Mouse (Mus musculus): Measurements from ENCODE around the gene Ubl4b. TPM values are rescaled to one million over a fixed set of nuclear protein-coding genes. Genes with fewer than 3 reads are reported as not detected.

The Ubl4b gene
- not detected in 2 replicates for polyA plus RNA-seq (2015; fragmentation: Nextera tagmentation; extraction: Ambion mirVana)

GRCm38 (mm10) chr3:107554842-107555241 is at the start of gene Ubl4b:
Gene Ubl4b (minus strand): TSS chr3:107555073.
- Histone ChIP-seq H3K36me3 (no peaks in the 10 kb centered on the region), H3K4me2 (no peak within 1 kb of the TSS), H3K4me3 (no peak within 1 kb of the TSS), H3K4me1 (no peaks in the 10 kb centered on the region), H3K9ac (no peak within 1 kb of the TSS), H3K27ac (no peak within 1 kb of the TSS), H3K9me3 (no peaks in the 10 kb centered on the region), H3K27me3 (peaks cover 2% of the 10 kb centered on the region; the same call in 1 of the 2 replicates)
- 83% methylated on average over 2 of the region's 2 CpGs for WGBS
- no peak for ATAC-seq (ENCODE audit: borderline replicate concordance, extremely low read depth, low FRiP score, low TSS enrichment)

- H3K27ac ChIP-seq = no peak overlapping the region
- H3K4me2 ChIP-seq = no peak overlapping the region
- H3K9ac ChIP-seq = no peak overlapping the region
- no peak for ATAC-seq (ENCODE audit: borderline replicate concordance, extremely low read depth, low FRiP score, low TSS enrichment)
- peaks cover 93% of the 10 kb centered on the region for H3K27me3 ChIP-seq
- 36% methylated on average over 6 of the region's 6 CpGs for WGBS
- H3K36me3 ChIP-seq = no peaks in the 10 kb centered on the region
- H3K9me3 ChIP-seq = no peaks in the 10 kb centered on the region
- no peak overlapping the region for H3K4me3 ChIP-seq
- H3K4me1 ChIP-seq = peaks cover 8% of the 10 kb centered on the region
These were observed 45.3 kb upstream of the Ubl4b start for GRCm38 (mm10) chr3:107600127-107600526.

DNA sequence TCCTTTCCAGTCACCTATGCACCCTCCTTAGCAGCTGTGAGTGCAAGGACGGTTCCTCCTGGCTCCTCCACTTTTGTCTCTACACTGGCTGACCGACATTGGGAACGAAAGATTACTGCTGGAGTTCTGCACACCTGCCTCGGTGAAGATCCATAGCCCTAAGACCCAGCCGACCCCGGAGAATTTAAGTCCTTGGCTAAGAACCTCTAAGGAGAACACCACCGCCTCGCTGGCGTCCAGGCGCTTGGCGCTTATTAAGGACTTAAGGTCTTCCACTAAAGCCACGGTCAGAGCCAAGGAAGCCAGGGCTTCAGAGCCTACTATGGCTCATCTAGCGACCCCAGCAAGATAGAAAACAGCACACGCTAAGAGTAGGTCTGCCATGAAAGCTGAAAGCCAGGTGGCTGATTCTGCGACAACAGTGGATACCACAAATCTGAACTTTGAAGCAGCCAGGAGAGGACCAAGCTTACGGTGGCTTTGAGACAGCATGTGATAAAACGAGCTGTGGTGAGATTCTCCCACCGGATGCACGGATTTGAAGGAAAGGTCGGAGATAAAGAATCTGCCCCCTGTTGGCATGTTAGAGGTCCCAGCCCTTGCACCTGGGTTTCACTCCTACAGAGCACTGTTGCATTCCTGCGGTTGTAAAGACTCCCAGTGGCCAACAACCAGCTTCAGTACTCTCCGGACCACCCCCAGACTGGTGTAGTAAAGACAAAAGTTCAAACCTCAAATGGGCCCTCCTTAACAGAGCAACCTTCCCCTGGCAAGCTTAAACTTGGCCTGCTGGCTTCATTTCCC is 42.9 kb upstream of the Ubl4b start:
- H3K27ac ChIP-seq = no peak overlapping the region
- peaks cover 100% of the 10 kb centered on the region for H3K27me3 ChIP-seq
- H3K36me3 ChIP-seq = no peaks in the 10 kb centered on the region
- no peak overlapping the region for H3K9ac ChIP-seq
- H3K9me3 ChIP-seq = no peaks in the 10 kb centered on the region
- ATAC-seq (ENCODE audit: borderline replicate concordance, extremely low read depth, low FRiP score, low TSS enrichment) = no peak
- H3K4me1 ChIP-seq = peaks cover 12% of the 10 kb centered on the region
- 7% methylated on average over 22 of the region's 22 CpGs for WGBS
- H3K4me2 ChIP-seq = no peak overlapping the region
- H3K4me3 ChIP-seq = no peak overlapping the region

GRCm38 (mm10) chr3:107597134-107597533 is 42.3 kb upstream of the Ubl4b start:
- Histone ChIP-seq H3K9me3 (no peaks in the 10 kb centered on the region), H3K27ac (no peak overlapping the region), H3K4me1 (peaks cover 12% of the 10 kb centered on the region), H3K27me3 (peaks cover 100% of the 10 kb centered on the region), H3K4me3 (no peak overlapping the region), H3K36me3 (no peaks in the 10 kb centered on the region), H3K9ac (no peak overlapping the region), H3K4me2 (no peak overlapping the region)
- WGBS = 1% methylated on average over 23 of the region's 24 CpGs
- ATAC-seq (ENCODE audit: borderline replicate concordance, extremely low read depth, low FRiP score, low TSS enrichment) = no peak

DNA sequence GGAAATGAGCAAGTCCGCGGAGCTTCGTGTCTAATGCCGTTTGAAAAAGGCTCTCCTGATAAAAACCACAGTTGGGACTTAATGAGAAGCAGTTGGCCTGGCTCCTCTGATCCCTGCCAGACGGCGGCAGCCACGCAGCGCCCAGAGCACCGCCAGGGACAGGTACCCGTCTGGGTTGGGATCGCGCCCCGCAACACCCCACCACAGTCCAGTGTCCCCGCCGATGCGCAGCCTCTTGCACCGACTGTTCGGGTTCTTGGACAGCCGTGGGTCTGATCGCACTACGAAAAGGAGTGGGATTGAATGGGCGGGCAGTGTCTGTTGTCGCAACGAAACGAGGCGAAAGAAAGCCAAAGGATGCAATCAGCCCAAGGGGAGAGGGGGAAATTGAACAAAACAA is 41.7 kb upstream of the Ubl4b start:
- no peaks in the 10 kb centered on the region for H3K36me3 ChIP-seq
- no peak overlapping the region for H3K27ac ChIP-seq
- no peaks in the 10 kb centered on the region for H3K9me3 ChIP-seq
- no peak for ATAC-seq (ENCODE audit: borderline replicate concordance, extremely low read depth, low FRiP score, low TSS enrichment)
- H3K27me3 ChIP-seq = peaks cover 100% of the 10 kb centered on the region
- H3K9ac ChIP-seq = no peak overlapping the region
- peaks cover 12% of the 10 kb centered on the region for H3K4me1 ChIP-seq
- H3K4me3 ChIP-seq = no peak overlapping the region
- under 1% methylated on average over 26 of the region's 26 CpGs for WGBS
- no peak overlapping the region for H3K4me2 ChIP-seq

DNA sequence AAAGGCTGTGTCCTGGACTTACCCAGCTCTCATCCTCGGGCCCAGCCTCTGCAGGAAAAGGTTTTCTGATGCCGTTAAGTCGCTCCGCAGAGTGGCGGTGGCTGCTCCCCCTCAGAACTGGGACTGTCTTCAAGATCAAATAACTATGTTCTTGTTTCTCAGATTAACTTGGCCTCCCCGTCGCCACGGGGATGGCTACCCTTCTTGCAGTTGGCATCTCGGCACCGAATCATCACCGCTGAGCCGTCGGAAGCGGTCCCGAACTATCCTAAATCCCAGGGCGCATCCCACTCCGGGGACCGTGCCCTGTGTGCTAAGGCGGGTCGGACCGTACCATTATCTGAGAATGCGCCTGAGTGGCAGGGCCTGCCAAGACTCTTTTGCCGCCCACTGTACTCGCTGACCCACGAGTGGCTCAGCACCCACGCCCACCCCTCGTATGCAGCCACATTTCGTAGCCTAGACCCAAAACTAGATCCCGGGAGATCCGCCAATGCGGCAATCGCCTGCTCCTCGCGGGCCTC is 41.1 kb upstream of the Ubl4b start:
- WGBS = 2% methylated on average over 34 of the region's 34 CpGs
- no peak for ATAC-seq (ENCODE audit: borderline replicate concordance, extremely low read depth, low FRiP score, low TSS enrichment)
- peak overlapping the region; percentile 31; the same call in 1 of the 2 replicates for H3K4me3 ChIP-seq
- H3K9me3 ChIP-seq = no peaks in the 10 kb centered on the region
- H3K4me1 ChIP-seq = peaks cover 12% of the 10 kb centered on the region
- H3K9ac ChIP-seq = no peak overlapping the region
- H3K27ac ChIP-seq = no peak overlapping the region
- peak overlapping the region; percentile 54; the same call in 1 of the 2 replicates for H3K4me2 ChIP-seq
- no peaks in the 10 kb centered on the region for H3K36me3 ChIP-seq
- peaks cover 100% of the 10 kb centered on the region for H3K27me3 ChIP-seq

GRCm38 (mm10) chr3:107595264-107595937 is 40.5 kb upstream of the Ubl4b start:
- Histone ChIP-seq H3K27ac (no peak overlapping the region), H3K4me1 (peaks cover 12% of the 10 kb centered on the region), H3K27me3 (peaks cover 98% of the 10 kb centered on the region), H3K9ac (no peak overlapping the region), H3K4me2 (peak overlapping the region; percentile 54), H3K4me3 (peak overlapping the region; percentile 31), H3K9me3 (no peaks in the 10 kb centered on the region), H3K36me3 (no peaks in the 10 kb centered on the region)
- WGBS = under 1% methylated on average over 43 of the region's 50 CpGs
- peak; percentile 41; the same call in 1 of the 2 replicates for ATAC-seq (ENCODE audit: borderline replicate concordance, extremely low read depth, low FRiP score, low TSS enrichment)

DNA sequence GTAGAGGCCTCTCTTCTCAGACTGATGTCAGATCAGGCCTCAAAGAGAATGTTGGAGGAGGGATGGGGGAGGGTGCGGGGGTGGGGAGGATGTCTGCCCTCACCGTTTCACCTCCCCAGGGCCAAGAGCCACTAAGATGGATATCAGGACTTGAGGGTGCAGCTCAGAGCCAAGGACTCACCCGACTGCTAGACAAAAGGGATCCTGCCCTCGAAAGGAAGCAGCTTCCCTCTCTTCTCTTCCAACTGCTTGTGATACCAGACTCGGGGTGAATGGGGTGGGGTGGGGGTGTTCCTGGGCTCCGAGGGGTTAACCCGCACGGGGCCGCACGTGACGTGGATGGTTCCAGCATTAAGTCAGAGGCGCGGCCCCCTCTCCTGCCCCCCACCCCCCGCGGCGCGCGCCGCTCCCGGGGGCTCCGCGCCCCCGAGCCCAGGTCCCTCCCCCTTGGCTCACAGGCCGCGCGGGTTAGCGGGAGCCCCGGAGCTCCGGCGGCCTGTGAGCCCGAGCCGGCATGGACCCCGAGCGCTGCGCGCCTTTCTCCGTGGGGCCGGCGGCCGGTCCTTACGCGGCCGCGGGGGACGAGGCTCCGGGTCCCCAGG is 39.9 kb upstream of the Ubl4b start, which contains the start of gene Alx3:
TSS of gene Alx3 (plus strand) at position 370 of the 602 bp plus-strand sequence.
- peaks cover 98% of the 10 kb centered on the region for H3K27me3 ChIP-seq
- H3K36me3 ChIP-seq = no peaks in the 10 kb centered on the region
- H3K4me1 ChIP-seq = peaks cover 12% of the 10 kb centered on the region
- ATAC-seq (ENCODE audit: borderline replicate concordance, extremely low read depth, low FRiP score, low TSS enrichment) = peak; percentile 23; the same call in 1 of the 2 replicates
- no peak within 1 kb of the TSS for H3K27ac ChIP-seq
- H3K4me3 ChIP-seq = peak within 1 kb of the TSS; percentile 31
- peak within 1 kb of the TSS; percentile 54 for H3K4me2 ChIP-seq
- H3K9ac ChIP-seq = no peak within 1 kb of the TSS
- H3K9me3 ChIP-seq = no peaks in the 10 kb centered on the region
- 2% methylated on average over 18 of the region's 46 CpGs for WGBS

GRCm38 (mm10) chr3:107593632-107594031 is 38.8 kb upstream of the Ubl4b start:
- peaks cover 12% of the 10 kb centered on the region for H3K4me1 ChIP-seq
- no peaks in the 10 kb centered on the region for H3K36me3 ChIP-seq
- no peak overlapping the region for H3K4me2 ChIP-seq
- WGBS = 52% methylated on average over 2 of the region's 2 CpGs
- H3K4me3 ChIP-seq = no peak overlapping the region
- H3K9ac ChIP-seq = no peak overlapping the region
- no peak for ATAC-seq (ENCODE audit: borderline replicate concordance, extremely low read depth, low FRiP score, low TSS enrichment)
- peaks cover 98% of the 10 kb centered on the region for H3K27me3 ChIP-seq
- H3K27ac ChIP-seq = no peak overlapping the region
- H3K9me3 ChIP-seq = no peaks in the 10 kb centered on the region

DNA sequence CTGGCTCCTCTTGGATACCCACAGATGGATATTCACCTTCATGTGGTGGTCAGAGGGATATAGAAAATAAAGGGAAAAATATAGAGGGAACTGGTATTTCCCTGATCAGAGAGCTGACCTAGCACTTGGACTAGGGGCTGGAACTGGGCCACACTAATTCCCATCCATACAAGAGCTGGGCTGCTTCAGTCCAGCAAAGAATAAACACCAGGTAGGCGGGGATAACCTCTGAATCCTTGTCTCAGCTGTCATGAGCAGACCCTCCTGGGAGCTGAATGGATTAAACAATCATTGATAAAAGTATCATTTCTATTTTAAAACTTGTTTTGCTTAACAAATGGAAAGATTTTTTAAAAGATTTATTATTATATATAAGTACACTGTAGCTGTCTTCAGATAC is 36.7 kb upstream of the Ubl4b start:
- H3K27me3 ChIP-seq = peaks cover 98% of the 10 kb centered on the region
- H3K4me3 ChIP-seq = no peak overlapping the region
- H3K27ac ChIP-seq = no peak overlapping the region
- no peak overlapping the region for H3K4me2 ChIP-seq
- no peak for ATAC-seq (ENCODE audit: borderline replicate concordance, extremely low read depth, low FRiP score, low TSS enrichment)
- no peaks in the 10 kb centered on the region for H3K36me3 ChIP-seq
- WGBS = 43% methylated on average over 1 of the region's 1 CpGs
- H3K9me3 ChIP-seq = no peaks in the 10 kb centered on the region
- peaks cover 12% of the 10 kb centered on the region for H3K4me1 ChIP-seq
- H3K9ac ChIP-seq = no peak overlapping the region

DNA sequence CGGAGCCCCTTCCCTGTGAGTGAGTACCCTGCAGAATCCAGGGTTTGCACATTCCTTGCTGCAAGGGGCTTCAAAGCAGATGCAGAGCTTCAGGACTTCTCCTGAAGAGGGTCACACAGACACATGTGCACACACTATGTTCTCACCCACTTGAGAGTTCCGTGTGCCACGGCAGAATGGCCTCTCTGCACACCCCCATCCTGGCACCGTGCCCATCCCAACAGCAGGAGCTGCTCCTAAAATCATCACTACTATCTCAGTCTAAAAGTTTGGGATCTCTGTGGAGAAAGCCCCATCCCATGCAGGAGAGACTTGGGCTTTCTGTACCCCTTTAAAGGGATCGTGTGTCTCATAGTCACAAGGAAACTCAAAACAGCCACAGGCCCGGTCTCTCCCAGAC is 31.6 kb upstream of the Ubl4b start:
- Histone ChIP-seq H3K4me3 (no peak overlapping the region), H3K36me3 (no peaks in the 10 kb centered on the region), H3K4me2 (no peak overlapping the region), H3K27ac (no peak overlapping the region), H3K9ac (no peak overlapping the region), H3K27me3 (peaks cover 98% of the 10 kb centered on the region), H3K9me3 (no peaks in the 10 kb centered on the region), H3K4me1 (peaks cover 11% of the 10 kb centered on the region)
- ATAC-seq (ENCODE audit: borderline replicate concordance, extremely low read depth, low FRiP score, low TSS enrichment) = no peak
- 42% methylated on average over 6 of the region's 6 CpGs for WGBS
